Mouse (Mus musculus) kidney, adult 2 months (tissue): ENCODE measurements around the gene Fut11. TPM values are rescaled to one million over a fixed set of nuclear protein-coding genes. Genes with fewer than 3 reads are reported as not detected.
A peak's percentile ranks its signal among the peaks of the same experiment; 100 is the strongest.

Experiments
- DNase-seq: peaks from one replicate; pipeline ENCODE4 v3.0.0; 2021
- H3K27ac ChIP-seq: fragments of 200-500 bp; 2 replicates; pipeline ENCODE4 v1.5.1; 2012; ENCODE audit warnings: low read depth, low read length, control low read depth, inconsistent platforms; ENCODE audit not compliant: insufficient read depth
- H3K27me3 ChIP-seq: fragments of 200-500 bp; replicated peaks from 2 replicates; pipeline ENCODE4 v1.6.1; 2012; ENCODE audit warnings: mild to moderate bottlenecking, moderate library complexity, low read length, inconsistent platforms; ENCODE audit not compliant: control insufficient read depth, insufficient read depth
- H3K36me3 ChIP-seq: fragments of 200-500 bp; 2 replicates; pipeline ENCODE4 v1.6.1; 2012; ENCODE audit warnings: mild to moderate bottlenecking, moderate library complexity, low read length, inconsistent platforms; ENCODE audit not compliant: control insufficient read depth, insufficient read depth
- H3K4me1 ChIP-seq: fragments of 200-500 bp; 2 replicates; pipeline ENCODE4 v1.6.1; 2011; ENCODE audit warnings: low read length; ENCODE audit not compliant: control insufficient read depth, insufficient read depth
- H3K4me3 ChIP-seq: fragments of 200-500 bp; 2 replicates; pipeline ENCODE4 v1.5.1; 2011; ENCODE audit warnings: mild to moderate bottlenecking, low read depth, low read length, control low read depth; ENCODE audit not compliant: insufficient read depth
- CTCF ChIP-seq: fragments of 200-500 bp; conservative IDR thresholded peaks from 2 replicates; pipeline ENCODE4 v1.5.1; 2011; ENCODE audit warnings: low read depth, mild to moderate bottlenecking, control low read depth, low read length, moderate library complexity, mixed read lengths; ENCODE audit not compliant: insufficient read depth, insufficient read length
- POLR2A ChIP-seq: fragments of 200-500 bp; IDR thresholded peaks from one replicate; pipeline ENCODE4 v1.6.1; 2011; ENCODE audit warnings: low read depth, low read length, control low read depth
- WGBS: fragments of 180-500 bp; shearing (Covaris S2); methylation state at CpG from one replicate; pipeline ENCODE4 v1.1.7; 2018; 5-methylcytosine and 5-hydroxymethylcytosine counted together
- polyA plus RNA-seq: library from polyadenylated mRNA; depleted of rRNA; stranded (reverse); fragments of >200 nt; gene quantifications from 2 replicates; pipeline ENCODE4 v1.2.3, GENCODE M21; 2012

The Fut11 gene
- polyA plus RNA-seq, 1 experiment = 7.9 TPM

- Histone ChIP-seq H3K27me3 (no peaks in the 10 kb centered on the region), H3K36me3 (peaks cover 6% of the 10 kb centered on the region; the same call in 1 of the 2 replicates), H3K4me1 (peaks cover 15% of the 10 kb centered on the region; the same call in 1 of the 2 replicates), H3K4me3 (peak overlapping the region; percentile 69), H3K27ac (no peak overlapping the region)
- no peak for TF ChIP-seq CTCF
- no peak for TF ChIP-seq POLR2A
- DNase-seq = peak; percentile 17
- WGBS = 32% methylated on average over 13 of the region's 13 CpGs
Measured at GRCm38 (mm10) chr14:20694185-20694883, 434 bp upstream of the Fut11 start.

GRCm38 (mm10) chr14:20695761-20696520, 1.2 kb downstream of the Fut11 start:
- TF ChIP-seq POLR2A (no peak), CTCF (no peak)
- DNase-seq = peak; percentile 23

GRCm38 (mm10) chr14:20696986-20697385, 2.2 kb downstream of the Fut11 start:
- Histone ChIP-seq H3K4me3 (no peak overlapping the region), H3K27ac (no peak overlapping the region), H3K36me3 (peaks cover 4% of the 10 kb centered on the region; the same call in 1 of the 2 replicates), H3K27me3 (no peaks in the 10 kb centered on the region), H3K4me1 (peaks cover 18% of the 10 kb centered on the region; the same call in 1 of the 2 replicates)
- DNase-seq = peak; percentile 53
- WGBS = 19% methylated on average over 1 of the region's 1 CpGs
- TF ChIP-seq POLR2A = no peak
- TF ChIP-seq CTCF = peak; percentile 55

More at GRCm38 (mm10) chr14:20695761-20696520, 1.2 kb downstream of the Fut11 start:
- 20% methylated on average over 27 of the region's 27 CpGs for WGBS
- Histone ChIP-seq H3K4me3 (peak overlapping the region; percentile 69), H3K27me3 (no peaks in the 10 kb centered on the region), H3K27ac (no peak overlapping the region), H3K4me1 (peaks cover 15% of the 10 kb centered on the region; the same call in 1 of the 2 replicates), H3K36me3 (peaks cover 4% of the 10 kb centered on the region; the same call in 1 of the 2 replicates)

- H3K36me3 ChIP-seq = peaks cover 4% of the 10 kb centered on the region; the same call in 1 of the 2 replicates
- H3K27me3 ChIP-seq = no peaks in the 10 kb centered on the region
- H3K27ac ChIP-seq = no peak overlapping the region
- 79% methylated on average over 2 of the region's 2 CpGs for WGBS
- TF ChIP-seq POLR2A (no peak), CTCF (no peak)
- no peak overlapping the region for H3K4me3 ChIP-seq
- no peak for DNase-seq
- H3K4me1 ChIP-seq = peaks cover 18% of the 10 kb centered on the region; the same call in 1 of the 2 replicates
Measured at GRCm38 (mm10) chr14:20698515-20698914, 3.7 kb downstream of the Fut11 start.

GRCm38 (mm10) chr14:20700362-20700761, 5.6 kb downstream of the Fut11 start:
- Histone ChIP-seq H3K4me3 (no peak overlapping the region), H3K36me3 (no peaks in the 10 kb centered on the region), H3K27ac (no peak overlapping the region), H3K4me1 (peaks cover 13% of the 10 kb centered on the region; the same call in 1 of the 2 replicates), H3K27me3 (no peaks in the 10 kb centered on the region)
- 70% methylated on average over 3 of the region's 3 CpGs for WGBS
- TF ChIP-seq POLR2A (no peak), CTCF (no peak)
- DNase-seq = no peak

GRCm38 (mm10) chr14:20701554-20701953, 6.8 kb downstream of the Fut11 start:
- H3K27me3 ChIP-seq = no peaks in the 10 kb centered on the region
- peaks cover 9% of the 10 kb centered on the region; the same call in 1 of the 2 replicates for H3K4me1 ChIP-seq
- DNase-seq = no peak
- H3K36me3 ChIP-seq = no peaks in the 10 kb centered on the region
- 0 out of 2 replicates have a peak overlapping the region, but pooled peaks have one; percentile 6 for H3K4me3 ChIP-seq
- WGBS = 71% methylated on average over 8 of the region's 8 CpGs
- H3K27ac ChIP-seq = no peak overlapping the region
- no peak for TF ChIP-seq CTCF
- no peak for TF ChIP-seq POLR2A

GRCm38 (mm10) chr14:20702096-20702740, 7.5 kb downstream of the Fut11 start:
- no peak for TF ChIP-seq CTCF
- 7% methylated on average over 15 of the region's 15 CpGs for WGBS

More at GRCm38 (mm10) chr14:20702096-20702740, 7.5 kb downstream of the Fut11 start:
- H3K27me3 ChIP-seq = no peaks in the 10 kb centered on the region
- no peak for DNase-seq
- H3K4me3 ChIP-seq = peak overlapping the region; percentile 89
- H3K36me3 ChIP-seq = no peaks in the 10 kb centered on the region
- H3K27ac ChIP-seq = peak overlapping the region; percentile 87
- H3K4me1 ChIP-seq = peaks cover 5% of the 10 kb centered on the region; the same call in 1 of the 2 replicates
